Mouse (Mus musculus) C2C12 (cell line): ENCODE results near the gene Slc34a1. TPM values are rescaled to one million over a fixed set of nuclear protein-coding genes. Genes with fewer than 3 reads are reported as not detected.

Experiments used
- H3K27me3 ChIP-seq: one replicate; pipeline ENCODE4 v1.6.1; 2011; ENCODE audit not compliant: control insufficient read depth, insufficient read depth, insufficient read length
- H3K36me3 ChIP-seq: one replicate; pipeline ENCODE4 v1.6.1; 2011; ENCODE audit not compliant: control insufficient read depth, insufficient read depth
- H3K4me3 ChIP-seq: one replicate; pipeline ENCODE4 v1.5.1; 2011; ENCODE audit warnings: mild to moderate bottlenecking, control low read depth; ENCODE audit not compliant: poor library complexity, insufficient read depth, severe bottlenecking
- H3K79me2 ChIP-seq: one replicate; pipeline ENCODE4 v1.6.1; 2011; ENCODE audit not compliant: control insufficient read depth, insufficient read depth
- H3K79me3 ChIP-seq: one replicate; pipeline ENCODE4 v1.6.1; 2011; ENCODE audit warnings: low read depth, control low read depth
- H3ac ChIP-seq: one replicate; pipeline ENCODE3; 2011; ENCODE audit warnings: low read depth; ENCODE audit not compliant: control insufficient read depth, insufficient read length
- CEBPB ChIP-seq: IDR thresholded peaks from one replicate; pipeline ENCODE4 v1.6.1; 2011; ENCODE audit warnings: low read depth, mild to moderate bottlenecking, control low read depth, moderate library complexity
- CTCF ChIP-seq: IDR thresholded peaks from one replicate; pipeline ENCODE4 v1.5.1; 2011; ENCODE audit not compliant: control insufficient read depth, insufficient read depth, insufficient read length
- FOSL1 ChIP-seq: IDR thresholded peaks from one replicate; pipeline ENCODE4 v1.8.0; 2011; ENCODE audit warnings: mild to moderate bottlenecking, low read length; ENCODE audit not compliant: poor library complexity, insufficient read depth, severe bottlenecking
- MAX ChIP-seq: IDR thresholded peaks from one replicate; pipeline ENCODE4 v1.6.1; 2011; ENCODE audit warnings: mild to moderate bottlenecking, control low read depth
- MYOD1 ChIP-seq: IDR thresholded peaks from one replicate; pipeline ENCODE4 v1.6.1; 2011; ENCODE audit warnings: low read depth; ENCODE audit not compliant: control insufficient read depth, insufficient read length
- MYOG ChIP-seq: IDR thresholded peaks from one replicate; pipeline ENCODE4 v1.6.1; 2011; ENCODE audit not compliant: control insufficient read depth, insufficient read length; ENCODE audit errors: extremely low read depth
- USF1 ChIP-seq: IDR thresholded peaks from one replicate; pipeline ENCODE4 v1.6.1; 2011; ENCODE audit warnings: low read depth, mild to moderate bottlenecking, control low read depth, moderate library complexity
- polyA plus RNA-seq: library from polyadenylated mRNA; unstranded; fragments of >200 nt; fragmentation: generic; extraction: Trizol; gene quantifications from one replicate; pipeline ENCODE4 v1.2.1, GENCODE M21; 2012; ENCODE audit warnings: missing spikeins

The Slc34a1 gene
- polyA plus RNA-seq, 1 experiment, result not detected

- peaks cover 54% of the 10 kb centered on the region for H3K27me3 ChIP-seq
- TF ChIP-seq CEBPB (no peak), FOSL1 (no peak), MYOD1 (no peak), MYOG (no peak), CTCF (no peak), USF1 (no peak), MAX (no peak)
- no peak overlapping the region for H3ac ChIP-seq
- no peaks in the 10 kb centered on the region for H3K36me3 ChIP-seq
- H3K79me2 ChIP-seq, result no peaks in the 10 kb centered on the region
- H3K79me3 ChIP-seq, result no peaks in the 10 kb centered on the region
- no peak overlapping the region for H3K4me3 ChIP-seq
These were observed 1.5 kb downstream of the Slc34a1 start for GRCm38 (mm10) chr13:55399300-55400038.

- Histone ChIP-seq H3ac (no peak overlapping the region), H3K79me2 (no peaks in the 10 kb centered on the region), H3K79me3 (no peaks in the 10 kb centered on the region), H3K36me3 (no peaks in the 10 kb centered on the region), H3K4me3 (no peak overlapping the region), H3K27me3 (peaks cover 54% of the 10 kb centered on the region)
- TF ChIP-seq CTCF (no peak), CEBPB (no peak), MAX (no peak), MYOG (no peak), FOSL1 (no peak), USF1 (no peak), MYOD1 (no peak)
These were observed 2.0 kb downstream of the Slc34a1 start for GRCm38 (mm10) chr13:55400039-55400346.

GRCm38 (mm10) chr13:55403266-55403665 is 5.3 kb downstream of the Slc34a1 start:
- no peaks in the 10 kb centered on the region for H3K79me2 ChIP-seq
- H3K4me3 ChIP-seq, result no peak overlapping the region
- peaks cover 49% of the 10 kb centered on the region for H3K27me3 ChIP-seq
- H3K79me3 ChIP-seq, result no peaks in the 10 kb centered on the region
- no peaks in the 10 kb centered on the region for H3K36me3 ChIP-seq
- no peak overlapping the region for H3ac ChIP-seq
- TF ChIP-seq FOSL1, result no peak
- TF ChIP-seq CTCF, result no peak
- TF ChIP-seq CEBPB, result no peak
- TF ChIP-seq MYOG, result no peak
- TF ChIP-seq MYOD1, result no peak
- TF ChIP-seq USF1, result no peak
- TF ChIP-seq MAX, result no peak

GRCm38 (mm10) chr13:55403935-55404852 is 6.2 kb downstream of the Slc34a1 start:
- Histone ChIP-seq H3K36me3 (no peaks in the 10 kb centered on the region), H3K27me3 (peaks cover 49% of the 10 kb centered on the region), H3K79me2 (no peaks in the 10 kb centered on the region), H3K79me3 (no peaks in the 10 kb centered on the region), H3K4me3 (no peak overlapping the region), H3ac (no peak overlapping the region)
- no peak for TF ChIP-seq CEBPB
- no peak for TF ChIP-seq MAX
- TF ChIP-seq MYOG, result no peak
- TF ChIP-seq USF1, result no peak
- no peak for TF ChIP-seq CTCF
- no peak for TF ChIP-seq FOSL1

- H3K79me3 ChIP-seq, result no peaks in the 10 kb centered on the region
- peak; percentile 89 for TF ChIP-seq CEBPB
- TF ChIP-seq FOSL1, result no peak
- TF ChIP-seq CTCF, result peak; percentile 75
- H3K79me2 ChIP-seq, result no peaks in the 10 kb centered on the region
- no peak overlapping the region for H3K4me3 ChIP-seq
- H3ac ChIP-seq, result no peak overlapping the region
- H3K27me3 ChIP-seq, result peaks cover 44% of the 10 kb centered on the region
- no peaks in the 10 kb centered on the region for H3K36me3 ChIP-seq
These were observed 7.1 kb downstream of the Slc34a1 start for GRCm38 (mm10) chr13:55404853-55405782.
